Mouse (Mus musculus): ENCODE results near the gene Gm15262.
"Not testable (repeated sequence)": the region's sequence is repeated elsewhere in the genome, so short reads cannot be mapped to it uniquely, and the experiment has no call there.

Gm15262 gene

GRCm38 (mm10) chrX:161287156-161287555, at the start of gene Gm15262:
Gene Gm15262 (plus strand): TSS chrX:161287456.
- DNase-seq (ENCODE audit: extremely low read depth, low read depth), result not testable (repeated sequence)

- DNase-seq (ENCODE audit: extremely low read depth, low read depth), result no peak
Observed at GRCm38 (mm10) chrX:161308131-161308530, 20.9 kb downstream of the Gm15262 start.

- no peak for DNase-seq (ENCODE audit: extremely low read depth, low read depth)
Observed at GRCm38 (mm10) chrX:161316443-161316842, 29.2 kb downstream of the Gm15262 start.

- DNase-seq (ENCODE audit: extremely low read depth, low read depth), result peak; percentile 20
Observed at GRCm38 (mm10) chrX:161370927-161371326, 83.7 kb downstream of the Gm15262 start.

- DNase-seq (ENCODE audit: extremely low read depth, low read depth), result no peak
Observed at GRCm38 (mm10) chrX:161371461-161371860, 84.2 kb downstream of the Gm15262 start.

GRCm38 (mm10) chrX:161375568-161375967, 88.3 kb downstream of the Gm15262 start:
- DNase-seq (ENCODE audit: extremely low read depth, low read depth), result peak; percentile 33

- peak; percentile 33 for DNase-seq (ENCODE audit: extremely low read depth, low read depth)
Observed at GRCm38 (mm10) chrX:161385791-161386190, 98.5 kb downstream of the Gm15262 start.

- no peak for DNase-seq (ENCODE audit: extremely low read depth, low read depth)
Observed at GRCm38 (mm10) chrX:161387942-161388341, 100.7 kb downstream of the Gm15262 start.

- peak; percentile 66 for DNase-seq (ENCODE audit: extremely low read depth, low read depth)
Observed at GRCm38 (mm10) chrX:161399110-161399509, 111.9 kb downstream of the Gm15262 start.

GRCm38 (mm10) chrX:161411151-161411550, 123.9 kb downstream of the Gm15262 start:
- DNase-seq (ENCODE audit: extremely low read depth, low read depth), result no peak

All from MEL-GATA-1-ER (cell line).